Mouse (Mus musculus): ENCODE data around the gene Cyp2s1.

GRCm38 (mm10) chr7:25754439-25754737 lies 62.3 kb downstream of the Cyp2s1 start:
- TF ChIP-seq POLR2A (IDR thresholded peaks at IDR 0.05; ENCODE audit: insufficient read depth, low read depth, low read length) (no peak), CTCF (IDR thresholded peaks at IDR 0.05) (peak; percentile 49)

Data from heart, adult 2 months (tissue).